Mouse (Mus musculus) intestine, embryonic 16.5 days (tissue): Measurements from ENCODE around the gene Kansl1l. TPM values are rescaled to one million over a fixed set of nuclear protein-coding genes. Genes with fewer than 3 reads are reported as not detected.

Source experiments
- ATAC-seq: fragments of 200-750 bp; cut with Nextera tagmentation; 2 replicates; pipeline ENCODE4 v1.8.0; 2017; ENCODE audit warnings: moderate TSS enrichment, moderate library complexity
- H3K27ac ChIP-seq: fragments of 300-500 bp; sonication (generic); 2 replicates; pipeline ENCODE4 v1.5.1; 2014; ENCODE audit warnings: mild to moderate bottlenecking, low read length
- H3K27me3 ChIP-seq: fragments of 300-500 bp; sonication (generic); replicated peaks from 2 replicates; pipeline ENCODE4 v1.6.1; 2014; ENCODE audit warnings: low read length, control low read depth, mixed read lengths; ENCODE audit not compliant: control insufficient read depth, insufficient read depth
- H3K36me3 ChIP-seq: fragments of 300-500 bp; sonication (generic); 2 replicates; pipeline ENCODE4 v1.6.1; 2014; ENCODE audit warnings: low read length, control low read depth; ENCODE audit not compliant: control insufficient read depth, insufficient read depth
- H3K4me1 ChIP-seq: fragments of 300-500 bp; sonication (generic); 2 replicates; pipeline ENCODE4 v1.6.1; 2014; ENCODE audit warnings: low read length, control low read depth, mixed read lengths; ENCODE audit not compliant: control insufficient read depth, insufficient read depth
- H3K4me2 ChIP-seq: fragments of 300-500 bp; sonication (generic); 2 replicates; pipeline ENCODE4 v1.6.1; 2014; ENCODE audit warnings: low read depth, low read length, control low read depth
- H3K4me3 ChIP-seq: fragments of 300-500 bp; sonication (generic); 2 replicates; pipeline ENCODE4 v1.5.1; 2014; ENCODE audit warnings: mild to moderate bottlenecking, low read length
- H3K9ac ChIP-seq: fragments of 300-500 bp; sonication (generic); 2 replicates; pipeline ENCODE4 v1.6.1; 2014; ENCODE audit warnings: low read depth, low read length
- H3K9me3 ChIP-seq: fragments of 300-500 bp; sonication (generic); 2 replicates; pipeline ENCODE4 v1.6.1; 2016; ENCODE audit warnings: low read length, control low read depth; ENCODE audit not compliant: control insufficient read depth
- WGBS: fragments of 180-500 bp; shearing (Covaris S2); extraction: QIAGEN DNeasy Blood & Tissue Kit; methylation state at CpG from one replicate; pipeline ENCODE4 v1.1.7; 2014; 5-methylcytosine and 5-hydroxymethylcytosine counted together
- polyA plus RNA-seq: library from polyadenylated mRNA; unstranded; fragments of >200 nt; fragmentation: Nextera tagmentation; extraction: Ambion mirVana; gene quantifications from 2 replicates; pipeline ENCODE4 v1.2.1, GENCODE M21; 2015

Kansl1l gene
- polyA plus RNA-seq, 1 experiment from 2014 or later: 8.8 TPM

DNA sequence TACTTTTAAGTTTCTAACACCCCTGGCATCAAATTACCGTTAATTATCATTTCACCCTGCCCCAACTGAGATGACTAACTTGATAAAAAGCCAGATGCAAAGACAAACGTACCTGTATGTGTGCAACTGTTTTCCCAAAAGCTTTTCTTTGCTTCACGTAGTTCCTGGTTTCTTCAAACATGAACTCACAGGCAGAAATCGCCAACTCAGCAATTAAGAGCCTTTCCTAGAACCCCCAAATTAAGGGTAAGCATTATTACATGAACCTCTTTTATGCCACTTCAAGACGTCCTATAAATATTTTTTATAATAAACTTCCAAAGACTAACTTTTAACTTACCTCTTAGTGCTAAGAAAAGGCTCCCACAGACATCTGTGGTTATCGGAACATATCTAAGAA lies 24.1 kb upstream of the Kansl1l start:
- Histone ChIP-seq H3K36me3 (peaks cover 8% of the 10 kb centered on the region; the same call in 1 of the 2 replicates), H3K27me3 (no peaks in the 10 kb centered on the region), H3K4me2 (no peak overlapping the region), H3K27ac (no peak overlapping the region), H3K4me3 (no peak overlapping the region), H3K9me3 (no peaks in the 10 kb centered on the region), H3K9ac (no peak overlapping the region), H3K4me1 (peaks cover 18% of the 10 kb centered on the region)
- 82% methylated on average over 6 of the region's 6 CpGs for whole genome bisulfite sequencing
- no peak for ATAC-seq

DNA sequence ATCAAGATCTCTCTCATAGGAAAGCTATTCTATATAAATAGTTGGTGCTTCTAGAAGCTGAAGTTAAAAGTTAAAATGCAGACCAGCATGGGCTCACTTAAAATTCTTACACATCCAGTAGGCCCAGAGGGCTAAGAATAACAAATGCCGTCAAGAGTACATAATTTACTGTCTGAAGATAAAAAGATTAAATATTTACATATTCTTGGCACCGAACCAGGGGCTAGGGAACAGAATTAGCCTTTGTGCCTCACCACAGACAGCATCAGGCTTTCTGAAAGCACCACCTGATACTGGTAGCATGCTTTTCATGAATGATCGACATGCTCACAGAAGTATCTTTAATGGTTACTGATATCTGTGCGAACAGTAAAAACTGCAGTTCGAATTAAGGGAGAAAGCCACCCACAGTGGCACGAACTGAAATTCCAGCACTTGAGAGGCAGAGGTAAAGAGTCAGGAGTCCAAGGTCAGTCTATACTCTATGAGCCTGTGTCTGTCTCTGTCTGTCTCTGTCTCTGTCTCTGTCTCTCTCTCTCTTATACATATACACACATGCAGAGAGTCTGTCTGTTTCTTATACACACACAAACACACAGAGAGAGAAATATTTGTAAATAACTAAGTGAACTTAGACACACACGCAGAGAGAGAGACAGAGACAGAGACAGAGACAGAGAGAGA lies 22.5 kb upstream of the Kansl1l start:
- Histone ChIP-seq H3K9ac (no peak overlapping the region), H3K4me2 (no peak overlapping the region), H3K27ac (no peak overlapping the region; the same call in 1 of the 2 replicates), H3K9me3 (no peaks in the 10 kb centered on the region), H3K36me3 (peaks cover 7% of the 10 kb centered on the region), H3K4me3 (no peak overlapping the region), H3K27me3 (no peaks in the 10 kb centered on the region), H3K4me1 (peaks cover 18% of the 10 kb centered on the region)
- ATAC-seq: peak; percentile 66
- 33% methylated on average over 7 of the region's 7 CpGs for WGBS

DNA sequence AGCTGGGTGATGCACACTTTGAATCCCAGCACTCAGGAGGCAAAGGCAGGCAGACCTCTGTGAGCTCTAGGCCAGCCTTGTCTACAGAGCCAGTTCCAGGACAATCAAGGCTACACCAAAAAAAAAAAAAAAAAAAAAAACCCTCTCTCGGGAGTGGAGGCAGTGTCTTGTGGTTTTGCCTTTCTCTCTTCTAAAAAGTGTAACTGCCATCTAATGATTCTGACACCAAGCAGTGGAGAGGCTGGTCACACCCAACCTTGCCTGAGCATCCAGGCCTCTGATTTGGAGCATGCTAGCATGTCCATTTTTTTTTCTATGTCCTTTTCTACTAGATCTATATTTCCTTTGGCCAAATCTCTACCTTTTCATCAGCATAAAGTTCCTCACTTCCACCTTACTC lies 21.8 kb upstream of the Kansl1l start:
- H3K27me3 ChIP-seq: no peaks in the 10 kb centered on the region
- H3K4me1 ChIP-seq: peaks cover 19% of the 10 kb centered on the region
- H3K9me3 ChIP-seq: no peaks in the 10 kb centered on the region
- no peak for ATAC-seq
- no peak overlapping the region for H3K4me3 ChIP-seq
- H3K27ac ChIP-seq: no peak overlapping the region
- no peak overlapping the region for H3K4me2 ChIP-seq
- H3K9ac ChIP-seq: no peak overlapping the region
- WGBS: 50% methylated on average over 1 of the region's 1 CpGs
- H3K36me3 ChIP-seq: peaks cover 5% of the 10 kb centered on the region; the same call in 1 of the 2 replicates

DNA sequence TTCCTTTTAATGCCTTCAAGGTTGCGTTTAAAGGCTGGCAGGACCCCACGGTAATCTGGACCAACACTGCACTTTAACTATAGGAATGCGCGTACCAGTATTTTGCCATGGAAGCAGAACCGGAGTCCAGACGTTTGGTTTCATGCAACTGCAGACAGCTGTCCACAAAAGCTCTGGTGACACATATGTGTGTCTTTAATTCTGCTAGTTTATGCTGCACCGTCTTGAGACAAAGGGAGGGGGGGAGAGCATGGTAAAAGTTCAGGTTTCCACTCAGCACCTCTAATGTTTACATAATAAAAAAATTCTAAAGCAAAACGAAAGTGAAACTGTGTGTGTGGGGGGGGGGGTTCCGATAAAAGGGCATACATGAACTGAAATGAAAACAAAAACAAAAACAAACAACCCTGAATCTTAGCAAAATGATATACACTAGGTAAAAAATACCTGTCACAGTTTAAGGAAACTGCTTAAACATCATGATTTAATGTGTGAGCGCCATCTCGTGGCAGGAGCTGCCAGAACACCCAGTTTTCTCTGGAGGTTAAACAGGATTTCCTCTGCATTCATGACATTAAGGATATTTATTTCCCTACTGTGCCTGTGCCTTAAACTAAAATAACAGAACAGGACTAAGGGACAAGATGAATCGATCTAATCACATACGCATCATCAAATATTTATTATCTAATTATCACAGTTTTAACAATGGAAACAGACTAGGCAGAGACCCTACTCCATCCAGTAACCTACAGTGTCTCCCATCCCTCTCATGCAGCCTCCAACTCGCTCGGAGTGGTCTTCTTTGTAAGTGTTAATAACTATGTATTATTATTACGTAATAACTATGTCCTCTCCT lies 21.1 kb upstream of the Kansl1l start:
- H3K9me3 ChIP-seq: no peaks in the 10 kb centered on the region
- peak overlapping the region; percentile 40 for H3K4me2 ChIP-seq
- peak overlapping the region; percentile 11; the same call in 1 of the 2 replicates for H3K4me3 ChIP-seq
- H3K9ac ChIP-seq: no peak overlapping the region
- peaks cover 5% of the 10 kb centered on the region; the same call in 1 of the 2 replicates for H3K36me3 ChIP-seq
- peaks cover 24% of the 10 kb centered on the region for H3K4me1 ChIP-seq
- H3K27ac ChIP-seq: no peak overlapping the region
- ATAC-seq: peak; percentile 14; the same call in 1 of the 2 replicates
- 49% methylated on average over 16 of the region's 16 CpGs for WGBS
- no peaks in the 10 kb centered on the region for H3K27me3 ChIP-seq

DNA sequence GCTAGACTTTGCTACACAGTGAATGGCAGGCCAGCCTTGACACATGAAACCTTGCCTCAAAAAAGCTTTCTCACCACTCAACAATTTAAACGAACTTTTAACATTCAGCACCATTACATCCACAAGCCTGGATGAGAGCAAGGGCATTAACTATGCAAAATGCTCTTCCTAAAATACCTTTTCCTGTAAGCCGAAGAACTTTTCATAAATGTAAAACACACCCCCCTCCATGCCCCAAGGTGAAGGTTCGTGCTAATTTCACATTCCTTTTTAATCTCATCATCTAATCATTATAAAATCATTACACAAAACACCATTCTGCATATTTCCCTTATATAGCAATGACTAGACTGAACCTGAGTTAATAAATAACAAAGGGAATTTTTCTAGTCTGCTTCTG lies 19.8 kb upstream of the Kansl1l start:
- no peak overlapping the region for H3K27ac ChIP-seq

DNA sequence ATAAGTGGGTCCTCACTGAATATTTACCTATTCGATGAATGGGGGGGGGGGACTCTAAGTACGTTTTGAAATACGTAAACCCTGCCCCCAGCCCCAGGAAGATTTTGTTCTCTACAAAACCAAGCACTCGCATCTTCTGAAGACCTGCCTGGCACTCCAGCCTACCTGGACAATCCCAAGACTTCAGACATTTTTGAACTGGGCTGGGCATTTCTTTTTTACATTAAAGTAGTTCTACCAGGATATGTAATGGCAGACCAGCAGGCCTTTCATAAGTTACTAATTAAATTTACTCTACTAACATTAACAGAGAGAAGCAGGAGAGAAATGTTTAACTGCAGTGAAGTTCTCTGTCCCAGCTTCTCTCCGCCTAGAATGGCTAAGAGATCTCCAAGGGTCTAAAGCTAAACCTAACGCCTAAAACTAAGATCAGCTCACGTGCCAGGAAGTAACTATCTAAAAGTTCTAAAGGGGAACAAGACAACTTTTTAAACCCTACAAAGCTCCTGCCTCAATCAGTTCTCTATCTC lies 15.3 kb upstream of the Kansl1l start:
- no peak overlapping the region for H3K4me3 ChIP-seq
- peaks cover 12% of the 10 kb centered on the region for H3K4me1 ChIP-seq
- H3K9me3 ChIP-seq: no peaks in the 10 kb centered on the region
- 73% methylated on average over 7 of the region's 7 CpGs for WGBS
- H3K36me3 ChIP-seq: peaks cover 3% of the 10 kb centered on the region
- H3K4me2 ChIP-seq: no peak overlapping the region
- H3K27me3 ChIP-seq: no peaks in the 10 kb centered on the region
- no peak overlapping the region for H3K27ac ChIP-seq
- no peak overlapping the region for H3K9ac ChIP-seq
- ATAC-seq: no peak

More for the DNA sequence above, 19.8 kb upstream of the Kansl1l start:
- ATAC-seq: no peak
- Histone ChIP-seq H3K9ac (no peak overlapping the region), H3K9me3 (no peaks in the 10 kb centered on the region), H3K4me1 (peaks cover 30% of the 10 kb centered on the region), H3K27me3 (no peaks in the 10 kb centered on the region), H3K4me3 (no peak overlapping the region), H3K4me2 (no peak overlapping the region), H3K36me3 (peaks cover 5% of the 10 kb centered on the region; the same call in 1 of the 2 replicates)
- WGBS: 82% methylated on average over 3 of the region's 3 CpGs

DNA sequence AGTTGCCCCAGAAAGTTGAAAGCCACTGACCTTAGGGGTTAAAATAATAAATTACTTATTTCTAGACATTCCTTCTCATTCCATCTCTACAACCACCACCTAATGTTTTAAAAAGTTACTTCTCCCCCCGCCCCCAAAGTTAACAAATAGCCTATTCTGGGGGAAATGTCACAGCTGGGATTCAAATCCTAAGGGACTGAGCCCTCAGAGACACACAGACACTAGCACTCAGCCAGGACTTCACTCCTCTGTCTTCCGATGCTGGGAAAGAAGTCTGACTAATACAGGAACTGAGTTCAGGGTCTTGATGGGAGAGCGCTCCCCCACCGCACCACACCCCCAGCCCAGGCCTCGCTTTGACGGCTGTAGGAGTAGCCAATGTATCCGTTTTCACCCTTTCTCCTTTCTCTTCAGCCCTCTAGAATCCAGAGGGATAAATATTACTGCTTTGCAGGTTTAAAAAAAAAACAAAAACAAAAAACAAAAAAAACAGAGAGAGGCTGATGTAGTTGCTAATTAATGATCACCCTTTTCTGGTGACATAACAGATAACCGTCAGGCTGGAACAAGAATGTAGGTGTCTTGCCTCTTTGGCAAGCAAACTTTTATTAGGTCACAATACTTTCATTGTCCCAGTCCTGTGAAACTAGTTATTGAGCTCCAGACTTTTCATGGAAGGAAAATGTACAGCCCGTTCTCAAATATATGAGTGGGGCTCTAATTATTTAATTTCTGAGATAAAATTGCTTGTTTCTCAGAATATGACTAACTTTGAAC lies 14.7 kb upstream of the Kansl1l start:
- WGBS: 74% methylated on average over 9 of the region's 9 CpGs
- no peaks in the 10 kb centered on the region for H3K9me3 ChIP-seq
- H3K27ac ChIP-seq: no peak overlapping the region
- no peak overlapping the region for H3K4me2 ChIP-seq
- no peak overlapping the region for H3K4me3 ChIP-seq
- no peak overlapping the region for H3K9ac ChIP-seq
- ATAC-seq: no peak
- H3K36me3 ChIP-seq: peaks cover 3% of the 10 kb centered on the region
- H3K27me3 ChIP-seq: no peaks in the 10 kb centered on the region
- H3K4me1 ChIP-seq: peaks cover 12% of the 10 kb centered on the region

DNA sequence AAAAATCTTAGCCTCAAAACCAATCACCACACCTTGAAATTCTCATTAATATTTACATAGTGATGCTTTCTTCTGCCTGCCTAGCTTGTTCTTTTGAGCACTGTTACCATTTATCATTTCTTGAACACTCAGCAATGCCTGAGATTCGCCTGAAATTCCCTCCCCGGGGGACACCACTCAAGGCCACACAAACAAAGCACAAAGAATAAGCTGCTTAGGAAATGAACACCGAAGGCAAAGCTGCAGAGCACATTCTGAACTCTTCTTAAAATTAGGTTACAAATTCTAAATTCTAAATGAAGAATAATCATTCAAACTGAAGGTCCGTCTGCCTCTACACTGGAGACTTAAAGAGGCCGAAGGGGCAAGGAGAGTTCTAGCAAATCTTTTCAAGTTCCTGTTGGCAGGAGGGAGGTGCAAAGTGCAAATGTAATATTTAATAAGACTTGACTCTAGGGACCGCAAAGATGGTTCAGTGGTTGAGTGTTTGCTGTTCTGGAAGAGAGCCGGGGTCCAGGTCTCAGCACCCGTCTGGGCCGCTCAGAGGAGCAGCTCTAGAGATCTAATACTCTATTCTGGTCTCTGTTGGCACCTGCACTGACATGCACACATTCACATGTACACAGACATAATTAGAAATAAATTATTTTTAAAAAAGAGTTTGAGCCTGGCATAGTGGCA lies 12.2 kb upstream of the Kansl1l start:
- 72% methylated on average over 9 of the region's 9 CpGs for WGBS
- peaks cover 12% of the 10 kb centered on the region for H3K4me1 ChIP-seq

More for the DNA sequence above, 12.2 kb upstream of the Kansl1l start:
- Histone ChIP-seq H3K27ac (no peak overlapping the region), H3K4me3 (no peak overlapping the region), H3K9me3 (no peaks in the 10 kb centered on the region), H3K4me2 (no peak overlapping the region), H3K27me3 (no peaks in the 10 kb centered on the region), H3K36me3 (no peaks in the 10 kb centered on the region; the same call in 1 of the 2 replicates), H3K9ac (no peak overlapping the region)
- ATAC-seq: no peak
